Mouse (Mus musculus): Measurements from ENCODE around the gene Ccr1l1.
"Not testable (repeated sequence)": the region's sequence is repeated elsewhere in the genome, so short reads cannot be mapped to it uniquely, and the experiment has no call there.

The Ccr1l1 gene

GRCm38 (mm10) chr9:123978308-123978707, at the start of gene Ccr1l1:
TSS of gene Ccr1l1 (minus strand) at chr9:123978408.
- CTCF ChIA-PET: no interaction called here

GRCm38 (mm10) chr9:124021672-124022071, 43.5 kb upstream of the Ccr1l1 start, which contains the start of gene Ccr3:
TSS of gene Ccr3 (plus strand) at chr9:124021972.
- CTCF ChIA-PET: interaction anchor here (0.8 kb wide), 1 partner anchor 48 kb away, joined by 4 read pairs; no protein-coding TSS in a partner anchor

- CTCF ChIA-PET: no interaction called here
These were observed 41.7 kb upstream of the Ccr1l1 start for GRCm38 (mm10) chr9:124019887-124020286.

- CTCF ChIA-PET: no interaction called here
These were observed 37.8 kb upstream of the Ccr1l1 start for GRCm38 (mm10) chr9:124016048-124016447.

GRCm38 (mm10) chr9:124014985-124015652, 36.9 kb upstream of the Ccr1l1 start:
- CTCF ChIA-PET: no interaction called here

GRCm38 (mm10) chr9:124013270-124013669, 35.1 kb upstream of the Ccr1l1 start:
- CTCF ChIA-PET: no interaction called here

- CTCF ChIA-PET: no interaction called here
These were observed 34.5 kb upstream of the Ccr1l1 start for GRCm38 (mm10) chr9:124012691-124013090.

GRCm38 (mm10) chr9:123999784-124000183, 21.6 kb upstream of the Ccr1l1 start:
- CTCF ChIA-PET: no interaction called here

- CTCF ChIA-PET: no interaction called here
These were observed 19.5 kb upstream of the Ccr1l1 start for GRCm38 (mm10) chr9:123997719-123998118.

GRCm38 (mm10) chr9:123991312-123991906, 13.2 kb upstream of the Ccr1l1 start:
- CTCF ChIA-PET: no interaction called here

- CTCF ChIA-PET: no interaction called here
These were observed 11.5 kb upstream of the Ccr1l1 start for GRCm38 (mm10) chr9:123989671-123990070.

- CTCF ChIA-PET: interaction anchor here (0.8 kb wide), 1 partner anchor 47 kb away, joined by 4 read pairs; no protein-coding TSS in a partner anchor
These were observed 8.0 kb upstream of the Ccr1l1 start for GRCm38 (mm10) chr9:123986217-123986616.

- CTCF ChIA-PET: no interaction called here
These were observed 6.7 kb upstream of the Ccr1l1 start for GRCm38 (mm10) chr9:123984943-123985342.

- CTCF ChIA-PET: interaction anchor here (0.5 to 1.1 kb wide), 3 partner anchors 27 to 52 kb away, joined by 3 to 9 read pairs (median 4); no protein-coding TSS in a partner anchor
These were observed 4.5 kb upstream of the Ccr1l1 start for GRCm38 (mm10) chr9:123982720-123983119.

GRCm38 (mm10) chr9:123981909-123982308, 3.7 kb upstream of the Ccr1l1 start:
- CTCF ChIA-PET: no interaction called here

- CTCF ChIA-PET: not testable (repeated sequence)
These were observed 2.8 kb upstream of the Ccr1l1 start for GRCm38 (mm10) chr9:123980858-123981475.

- CTCF ChIA-PET: no interaction called here
These were observed 1.1 kb downstream of the Ccr1l1 start for GRCm38 (mm10) chr9:123976876-123977663.

GRCm38 (mm10) chr9:123975630-123976029, 2.6 kb downstream of the Ccr1l1 start:
- CTCF ChIA-PET: no interaction called here

GRCm38 (mm10) chr9:123968290-123968912, 9.8 kb downstream of the Ccr1l1 start, which contains the start of gene Ccr1:
TSS of gene Ccr1 (minus strand) at chr9:123968692.
- CTCF ChIA-PET: no interaction called here

- CTCF ChIA-PET: not testable (repeated sequence)
These were observed 11.2 kb downstream of the Ccr1l1 start for GRCm38 (mm10) chr9:123966858-123967495.

- CTCF ChIA-PET: interaction anchor here (0.6 kb wide), 1 partner anchor 169 kb away, joined by 5 read pairs; no protein-coding TSS in a partner anchor
These were observed 13.4 kb downstream of the Ccr1l1 start for GRCm38 (mm10) chr9:123964776-123965175.
